Mouse (Mus musculus) CH12.LX (cell line): ENCODE measurements around the gene Dnajc6. TPM values are rescaled to one million over a fixed set of nuclear protein-coding genes. Genes with fewer than 3 reads are reported as not detected.

ENCODE experiments used
- DNase-seq: peaks from one replicate; pipeline ENCODE4 v3.0.0-alpha.2; 2013; ENCODE audit errors: extremely low read depth
- H3K27ac ChIP-seq: 2 replicates; pipeline ENCODE4 v1.5.1; 2012; ENCODE audit warnings: low read depth, mild to moderate bottlenecking, control low read depth, moderate library complexity; ENCODE audit not compliant: insufficient read depth
- H3K27me3 ChIP-seq: replicated peaks from 2 replicates; pipeline ENCODE3; 2012; ENCODE audit warnings: inconsistent platforms
- H3K36me3 ChIP-seq, 2 experiments: replicated peaks in 1 of 2; 2 replicates each; pipeline versions ENCODE3 to v1.6.1; 2012; ENCODE audit warnings: inconsistent platforms in 1 of 2, low read length in 1 of 2, mild to moderate bottlenecking in 1 of 2, mixed read lengths in 1 of 2, moderate library complexity in 1 of 2; ENCODE audit not compliant: control insufficient read depth in 1 of 2, insufficient read depth in 1 of 2
- H3K4me1 ChIP-seq, 2 experiments: 2 replicates each; pipeline ENCODE4 v1.6.1; 2012; ENCODE audit warnings: inconsistent platforms in 1 of 2, moderate library complexity in 1 of 2; ENCODE audit not compliant: insufficient read depth in 2 of 2, control insufficient read depth in 1 of 2
- H3K4me2 ChIP-seq: 2 replicates; pipeline ENCODE4 v1.6.1; 2012; ENCODE audit warnings: low read depth, mild to moderate bottlenecking, control low read depth; ENCODE audit not compliant: poor library complexity, insufficient read depth, severe bottlenecking
- H3K4me3 ChIP-seq, 3 experiments: fragments of 150-350 bp in 1 of 3; sonication (generic) in 1 of 3; replicated peaks in 1 of 3; 2 replicates each; pipeline versions ENCODE3 to v1.5.1; 2011 to 2012; ENCODE audit warnings: low read depth in 2 of 3, low read length in 2 of 3, mild to moderate bottlenecking in 2 of 3, moderate library complexity in 2 of 3, control low read depth in 1 of 3, improper control_type of control experiment in 1 of 3, inconsistent platforms in 1 of 3, mixed read lengths in 1 of 3; ENCODE audit not compliant: poor library complexity in 1 of 3
- H3K79me2 ChIP-seq: replicated peaks from 2 replicates; pipeline ENCODE4 v1.6.1; 2012; ENCODE audit warnings: mild to moderate bottlenecking, moderate library complexity; ENCODE audit not compliant: control insufficient read depth, poor library complexity, insufficient read depth, severe bottlenecking; ENCODE audit errors: extremely low read depth
- H3K9ac ChIP-seq: 2 replicates; pipeline ENCODE4 v1.6.1; 2012; ENCODE audit warnings: low read depth, mild to moderate bottlenecking, control low read depth, moderate library complexity; ENCODE audit not compliant: insufficient read depth
- H3K9me3 ChIP-seq: replicated peaks from 2 replicates; pipeline ENCODE3; 2012; ENCODE audit warnings: low read length, inconsistent platforms, mixed read lengths
- ETS1 ChIP-seq: conservative IDR thresholded peaks from 2 replicates; pipeline ENCODE4 v1.6.1; 2012; ENCODE audit warnings: low read depth, mild to moderate bottlenecking, inconsistent platforms, low read length, improper control_type of control experiment, moderate library complexity
- GABPA ChIP-seq: IDR thresholded peaks from 2 replicates; pipeline ENCODE4 v1.6.1; 2012; ENCODE audit warnings: low read depth, low read length, improper control_type of control experiment, inconsistent platforms; ENCODE audit not compliant: insufficient replicate concordance
- JUN ChIP-seq: IDR thresholded peaks from 2 replicates; pipeline ENCODE4 v1.6.1; 2011; ENCODE audit warnings: low read depth, mild to moderate bottlenecking, low read length, improper control_type of control experiment, moderate library complexity; ENCODE audit not compliant: insufficient read depth
- MYC ChIP-seq: IDR thresholded peaks from 2 replicates; pipeline ENCODE4 v1.6.1; 2011; ENCODE audit warnings: low read depth, mild to moderate bottlenecking, improper control_type of control experiment, low read length
- NRF1 ChIP-seq: IDR thresholded peaks from 2 replicates; pipeline ENCODE4 v1.6.1; 2014; ENCODE audit warnings: low read depth, mild to moderate bottlenecking, inconsistent platforms, low read length, improper control_type of control experiment, moderate library complexity
- RCOR1 ChIP-seq: conservative IDR thresholded peaks from 2 replicates; pipeline ENCODE4 v1.6.1; 2012; ENCODE audit warnings: low read depth, mild to moderate bottlenecking, inconsistent platforms, low read length, improper control_type of control experiment
- UBTF ChIP-seq: IDR thresholded peaks from 2 replicates; pipeline ENCODE4 v1.6.1; 2012; ENCODE audit warnings: low read depth, mild to moderate bottlenecking, inconsistent platforms, low read length, improper control_type of control experiment, moderate library complexity
- ZC3H11A ChIP-seq: IDR thresholded peaks from 2 replicates; pipeline ENCODE4 v1.6.1; 2012; ENCODE audit warnings: low read depth, mild to moderate bottlenecking, inconsistent platforms, low read length, improper control_type of control experiment
- ZKSCAN1 ChIP-seq: IDR thresholded peaks from 2 replicates; pipeline ENCODE4 v1.6.1; 2012; ENCODE audit warnings: low read depth, inconsistent platforms, low read length, improper control_type of control experiment, borderline replicate concordance
- dilution Hi-C: fragments of 300-500 bp; cut with MboI; formaldehyde crosslinking; loops from 2 replicates; pipeline ENCODE4 v1.14.3; 2020; ENCODE audit warnings: low sequenced_read_pairs; ENCODE audit not compliant: extremely low pct_unique_long_range_greater_than_20kb, extremely low pct_ligation_motif_present
- in situ Hi-C: fragments of 300-500 bp; cut with MboI; formaldehyde crosslinking; loops from 3 replicates; pipeline ENCODE4 v1.14.3; 2019; ENCODE audit warnings: low sequenced_read_pairs, low pct_ligation_motif_present, low pct_unique_long_range_greater_than_20kb, mixed read lengths
- polyA plus RNA-seq: library from polyadenylated mRNA; unstranded; fragments of >175 nt; gene quantifications from 2 replicates; pipeline ENCODE4 v1.2.1, GENCODE M21; 2012; ENCODE audit warnings: low read depth; ENCODE audit not compliant: insufficient read length
- total RNA-seq, 2 experiments: library from RNA; depleted of rRNA; stranded (reverse); fragments of 300-350 nt in 1 of 2; fragments of >200 nt in 1 of 2; gene quantifications; 2 replicates each; pipeline ENCODE4 v1.2.3; 2012 to 2014

The Dnajc6 gene
- total and polyA plus RNA-seq, 3 experiments = not detected

DNA sequence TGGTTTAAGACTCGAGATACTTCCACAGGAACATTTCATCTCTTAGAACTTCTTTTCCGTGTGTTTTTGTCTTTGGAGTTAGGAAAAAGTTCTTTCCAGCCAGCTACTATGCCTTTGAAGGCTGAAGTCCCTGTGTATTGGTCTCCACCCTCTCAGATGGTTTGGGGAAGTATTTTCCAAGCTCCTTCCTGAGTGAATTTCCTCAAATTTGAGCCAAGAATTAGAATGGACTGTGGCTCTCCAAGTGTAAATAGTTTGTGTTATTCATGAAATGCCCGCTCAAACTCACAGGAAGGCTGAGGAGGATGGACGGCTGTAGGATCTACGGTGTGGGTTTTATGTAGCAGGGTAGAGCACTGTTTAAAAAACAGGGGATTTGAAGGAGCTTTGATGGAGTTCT lies 193.2 kb downstream of the Dnajc6 start:
- no peak for DNase-seq
- Histone ChIP-seq H3K9ac (no peak overlapping the region), H3K4me2 (no peak overlapping the region), H3K4me3 (no peak overlapping the region), H3K4me1 (no peaks in the 10 kb centered on the region), H3K9me3 (no peaks in the 10 kb centered on the region), H3K27me3 (no peaks in the 10 kb centered on the region), H3K36me3 (no peaks in the 10 kb centered on the region), H3K27ac (no peak overlapping the region), H3K79me2 (no peaks in the 10 kb centered on the region)
- TF ChIP-seq ZKSCAN1 (no peak), ETS1 (no peak), ZC3H11A (no peak), RCOR1 (no peak), NRF1 (no peak), GABPA (no peak), JUN (no peak), UBTF (no peak), MYC (no peak)
- in situ Hi-C loops = no loop called here
- dilution Hi-C loops = no loop called here

Other genes with a start within 250 kb of the Dnajc6 start
- 26.9 and 28.6 TPM in 2 replicates for gene Jak1, start 231.4 kb upstream of the Dnajc6 start, total RNA-seq (2012; rRNA removed)
- gene Jak1, start 231.4 kb upstream of the Dnajc6 start, total RNA-seq (2014; rRNA removed) = 33.3 and 33.9 TPM in 2 replicates
- gene Jak1, start 231.4 kb upstream of the Dnajc6 start, polyA plus RNA-seq = 45.2 and 51.4 TPM in 2 replicates
- gene Ak4, start 77.4 kb upstream of the Dnajc6 start, total RNA-seq (2012; rRNA removed) = 12.5 and 23.0 TPM in 2 replicates
- 42.4 and 49.4 TPM in 2 replicates for gene Ak4, start 77.4 kb upstream of the Dnajc6 start, total RNA-seq (2014; rRNA removed)
- 10.6 and 11.8 TPM in 2 replicates for gene Ak4, start 77.4 kb upstream of the Dnajc6 start, polyA plus RNA-seq
- 17.6 and 19.9 TPM in 2 replicates for gene Leprot, start 151.1 kb downstream of the Dnajc6 start, total RNA-seq (2012; rRNA removed)
- gene Leprot, start 151.1 kb downstream of the Dnajc6 start, total RNA-seq (2014; rRNA removed) = 24.2 and 24.9 TPM in 2 replicates
- gene Leprot, start 151.1 kb downstream of the Dnajc6 start, polyA plus RNA-seq = 26.6 and 29.2 TPM in 2 replicates
- gene Lepr, start 220.8 kb downstream of the Dnajc6 start, total RNA-seq (2012; rRNA removed) = not detected in 2 replicates
- not detected in 2 replicates for gene Lepr, start 220.8 kb downstream of the Dnajc6 start, total RNA-seq (2014; rRNA removed)
- gene Lepr, start 220.8 kb downstream of the Dnajc6 start, polyA plus RNA-seq = 0.04 TPM in 1 of 2 replicates, not detected in the other